Mouse (Mus musculus) ovary, adult 2 months (tissue): ENCODE data around the gene Wscd1. TPM values are rescaled to one million over a fixed set of nuclear protein-coding genes. Genes with fewer than 3 reads are reported as not detected.

Experiments used
- polyA plus RNA-seq: library from polyadenylated mRNA; depleted of rRNA; stranded (reverse); fragments of >200 nt; gene quantifications from 2 replicates; pipeline ENCODE4 v1.2.3, GENCODE M21; 2012; rRNA removed

Gene Wscd1
- polyA plus RNA-seq: 9.0 and 9.1 TPM in 2 replicates

GRCm38 (mm10) chr11:71749671-71750070 lies at the start of gene Wscd1:
TSS of gene Wscd1 (plus strand) at chr11:71749920.

